In genomic region chr17:90583826-90584534, GRCm38 (mm10) we compare ENCODE assay signal across 8 mouse cellular contexts.
DNase-seq lines count a peak whose midpoint lies in the region; ATAC-seq and TF ChIP-seq lines count a peak whose summit lies in the region.

No protein-coding gene starts in this region.

- peak; percentile 42; the same call in 1 of the 2 replicates for ATAC-seq in heart, embryonic 12.5 days (ENCODE audit: insufficient number of reproducible peaks, low FRiP score)
- 0 out of 2 replicates have a peak, but pooled peaks have one; percentile 60 for ATAC-seq in embryonic facial prominence, embryonic 11.5 days (replicated peaks; ENCODE audit: insufficient number of reproducible peaks, low FRiP score, low TSS enrichment, low read depth)
- ATAC-seq in megakaryocyte-erythroid progenitor cell, adult 5-6 weeks (replicated peaks; ENCODE audit: low FRiP score, low TSS enrichment, poor library complexity, severe bottlenecking): peak; percentile 90

- no peak for TF ChIP-seq CTCF in thymus, adult 2 months (IDR thresholded peaks at IDR 0.05; ENCODE audit: borderline replicate concordance, control insufficient read depth, extremely low read depth, insufficient read depth, low read length, poor library complexity)

- DNase-seq in heart, adult 11 months: no peak
- peak; percentile 32 for DNase-seq in thymus, postnatal 4 days
- no peak for DNase-seq in thymus, adult 2 months
- DNase-seq in embryonic facial prominence, embryonic 11.5 days (ENCODE audit: low spot score): peak; percentile 34
- DNase-seq in urinary bladder, adult 18-20 months (ENCODE audit: low spot score in 2 of 2): no peak
- DNase-seq in right cerebral cortex, adult 18-20 months: no peak

- H3K4me2 ChIP-seq in heart, embryonic 12.5 days: no peak overlapping the region
- H3K4me2 ChIP-seq in embryonic facial prominence, embryonic 11.5 days (ENCODE audit: low read depth, low read length): no peak overlapping the region

- no peaks in the 10 kb centered on the region for H3K4me1 ChIP-seq in heart, embryonic 12.5 days (replicated peaks)
- no peaks in the 10 kb centered on the region for H3K4me1 ChIP-seq in thymus, adult 2 months (replicated peaks; ENCODE audit: control insufficient read depth, insufficient read depth, low read length)
- no peaks in the 10 kb centered on the region for H3K4me1 ChIP-seq in embryonic facial prominence, embryonic 11.5 days (ENCODE audit: control insufficient read depth, insufficient read depth, low read length)

- no peaks in the 10 kb centered on the region for H3K27me3 ChIP-seq in heart, embryonic 12.5 days (replicated peaks)
- no peaks in the 10 kb centered on the region for H3K27me3 ChIP-seq in thymus, adult 2 months (ENCODE audit: control insufficient read depth, insufficient read depth, low read length)
- H3K27me3 ChIP-seq in embryonic facial prominence, embryonic 11.5 days (ENCODE audit: control insufficient read depth, insufficient read depth, low read length): no peaks in the 10 kb centered on the region

- no peak overlapping the region for H3K27ac ChIP-seq in heart, embryonic 12.5 days (ENCODE audit: poor library complexity, severe bottlenecking)
- no peak overlapping the region for H3K27ac ChIP-seq in thymus, adult 2 months (ENCODE audit: control insufficient read depth, insufficient read depth, low read length)
- no peak overlapping the region for H3K27ac ChIP-seq in embryonic facial prominence, embryonic 11.5 days (replicated peaks; ENCODE audit: low read depth, low read length)

- no peaks in the 10 kb centered on the region for H3K9me3 ChIP-seq in heart, embryonic 12.5 days (replicated peaks)
- H3K9me3 ChIP-seq in embryonic facial prominence, embryonic 11.5 days (replicated peaks; ENCODE audit: control insufficient read depth, low read length): no peaks in the 10 kb centered on the region

- H3K36me3 ChIP-seq in heart, embryonic 12.5 days: no peaks in the 10 kb centered on the region
- H3K36me3 ChIP-seq in thymus, adult 2 months (ENCODE audit: control insufficient read depth, insufficient read depth, low read length): no peaks in the 10 kb centered on the region
- no peaks in the 10 kb centered on the region for H3K36me3 ChIP-seq in embryonic facial prominence, embryonic 11.5 days (replicated peaks; ENCODE audit: control insufficient read depth, insufficient read depth, low read depth, low read length)

- H3K9ac ChIP-seq in heart, embryonic 12.5 days: no peak overlapping the region
- no peak overlapping the region for H3K9ac ChIP-seq in embryonic facial prominence, embryonic 11.5 days (replicated peaks; ENCODE audit: low read length)

- no peak for TF ChIP-seq POLR2A in thymus, adult 2 months (IDR thresholded peaks at IDR 0.05; ENCODE audit: control insufficient read depth, extremely low read depth, insufficient read depth, low read length, poor library complexity)

- 37% methylated on average over 12 of the region's 12 CpGs for WGBS in heart, embryonic 12.5 days
- 57% methylated on average over 12 of the region's 12 CpGs for WGBS in thymus, adult 2 months
- WGBS in embryonic facial prominence, embryonic 11.5 days: 41% methylated on average over 12 of the region's 12 CpGs

- no peak overlapping the region for H3K4me3 ChIP-seq in heart, embryonic 12.5 days
- no peak overlapping the region for H3K4me3 ChIP-seq in thymus, adult 2 months (ENCODE audit: control insufficient read depth, insufficient read depth, low read length)
- H3K4me3 ChIP-seq in embryonic facial prominence, embryonic 11.5 days (ENCODE audit: low read depth, low read length): no peak overlapping the region

Comparison
In these comparisons a context has a peak if more than half of its experiments do, and no peak if none do; other contexts are left out.
1. DNase-seq: peak in thymus, postnatal 4 days (single experiment) and embryonic facial prominence, embryonic 11.5 days (single experiment); none in heart, adult 11 months (single experiment), thymus, adult 2 months (single experiment), urinary bladder, adult 18-20 months (0 of 2) and right cerebral cortex, adult 18-20 months (single experiment).
2. Peak in every context shown above with its lines, with median percentiles within 50 percentile points of each other: ATAC-seq.